Mouse (Mus musculus): Measurements from ENCODE around the gene Gm20708.

- TF ChIP-seq CTCF (IDR thresholded peaks at IDR 0.05; ENCODE audit: insufficient read depth, low read length) (no peak), POLR2A (IDR thresholded peaks at IDR 0.05; ENCODE audit: borderline replicate concordance, extremely low read depth, low read depth, low read length) (no peak)
Observed at GRCm38 (mm10) chr11:117768725-117769682, 40.5 kb upstream of the Gm20708 start.

All from lung, adult 2 months (tissue).